Mouse (Mus musculus): ENCODE results near the gene Olfr525.

Olfr525 gene

GRCm38 (mm10) chr7:140320558-140320957, at the start of gene Olfr525:
Gene Olfr525 (plus strand): TSS chr7:140320858.
- no peak for DNase-seq

GRCm38 (mm10) chr7:140295746-140296145, 24.9 kb upstream of the Olfr525 start:
- DNase-seq: no peak

GRCm38 (mm10) chr7:140296876-140297275, 23.8 kb upstream of the Olfr525 start:
- no peak for DNase-seq

- no peak for DNase-seq
Observed at GRCm38 (mm10) chr7:140299416-140299815, 21.2 kb upstream of the Olfr525 start.

- no peak for DNase-seq
Observed at GRCm38 (mm10) chr7:140319861-140320385, 735 bp upstream of the Olfr525 start.

GRCm38 (mm10) chr7:140321135-140321534, 477 bp downstream of the Olfr525 start:
- no peak for DNase-seq

- no peak for DNase-seq
Observed at GRCm38 (mm10) chr7:140329766-140330304, 9.2 kb downstream of the Olfr525 start.

GRCm38 (mm10) chr7:140333717-140334116, 13.1 kb downstream of the Olfr525 start, which contains the start of gene Olfr527:
Gene Olfr527 (plus strand): TSS chr7:140334017.
- no peak for DNase-seq

GRCm38 (mm10) chr7:140361571-140361970, 40.9 kb downstream of the Olfr525 start, which contains the start of gene Olfr60:
Gene Olfr60 (minus strand): TSS chr7:140361671.
- DNase-seq: no peak

GRCm38 (mm10) chr7:140374300-140374699, 53.6 kb downstream of the Olfr525 start:
- DNase-seq: no peak

GRCm38 (mm10) chr7:140376231-140376630, 55.6 kb downstream of the Olfr525 start, which contains the start of gene Olfr530:
Gene Olfr530 (minus strand): TSS chr7:140376331.
- no peak for DNase-seq

- DNase-seq: no peak
Observed at GRCm38 (mm10) chr7:140376911-140377310, 56.3 kb downstream of the Olfr525 start.
